13 mouse cellular contexts compared by ENCODE assay signal in the genomic region with DNA sequence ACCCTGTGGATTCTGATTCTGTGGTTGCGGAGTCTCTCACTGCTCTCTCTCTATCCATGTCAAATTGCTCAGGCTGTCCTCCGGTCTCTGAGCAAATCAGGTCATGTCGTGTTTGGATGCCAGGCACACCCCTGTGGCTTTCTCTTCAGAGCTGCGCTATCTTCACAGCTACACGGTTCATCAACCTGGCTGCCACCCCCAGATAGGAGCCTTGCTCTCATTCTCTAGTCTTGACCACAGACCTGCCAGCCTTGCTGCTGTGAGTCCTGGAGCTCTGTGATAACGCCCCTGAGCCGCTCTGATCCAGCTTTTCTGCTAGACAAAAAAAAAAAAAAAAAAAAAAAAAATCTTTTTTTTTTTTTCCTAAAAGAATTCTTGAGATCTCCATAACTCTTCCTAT.
A peak's percentile ranks its signal among the peaks of the same experiment; 100 is the strongest.
DNase-seq lines count a peak whose midpoint lies in the region; ATAC-seq and TF ChIP-seq lines count a peak whose summit lies in the region.
"Had no signal": no experiment of that assay in that cellular context is flagged by ENCODE, and none has a peak within 500 bp of the region (broad histone marks: within the 10 kb centered on the region; RNA-seq: fewer than 3 reads in every experiment).

No protein-coding gene starts in this region.

- TF ChIP-seq POLR2A in cerebellum, adult 2 months (IDR thresholded peaks at IDR 0.05; ENCODE audit: borderline replicate concordance, insufficient read depth, low read length) = no peak

- no peaks in the 10 kb centered on the region for H3K36me3 ChIP-seq in midbrain, embryonic 14.5 days (ENCODE audit: control insufficient read depth, insufficient read depth, low read length)
- H3K36me3 ChIP-seq in midbrain, embryonic 16.5 days (ENCODE audit: control insufficient read depth, insufficient read depth, low read length) = no peaks in the 10 kb centered on the region
- H3K36me3 ChIP-seq: kidney, embryonic 15.5 days had no signal

- WGBS in cerebellum, adult 2 months = 13% methylated on average over 7 of the region's 7 CpGs
- 38% methylated on average over 7 of the region's 7 CpGs for WGBS in midbrain, embryonic 14.5 days
- WGBS in midbrain, embryonic 16.5 days = 30% methylated on average over 7 of the region's 7 CpGs

- peak; percentile 46 to 67 for DNase-seq in cerebellum, adult 2 months
- DNase-seq in midbrain, embryonic 14.5 days = peak; percentile 24
- DNase-seq in liver = peak; percentile 75
- peak; percentile 11 for DNase-seq in yolk sac, embryonic 10.5 days (ENCODE audit: low spot score)
- DNase-seq in testis, postnatal 10 days (ENCODE audit: low spot score) = no peak
- no peak for DNase-seq in thymus, postnatal 4 days
- DNase-seq: lung, embryonic 14.5 days had no signal

- no peak for TF ChIP-seq CTCF in cerebellum, adult 2 months (IDR thresholded peaks at IDR 0.05; ENCODE audit: borderline replicate concordance, insufficient read depth, low read depth, low read length)

- H3K27me3 ChIP-seq in cerebellum, adult 2 months (ENCODE audit: control insufficient read depth, insufficient read depth, low read length) = no peaks in the 10 kb centered on the region
- no peaks in the 10 kb centered on the region for H3K27me3 ChIP-seq in midbrain, embryonic 14.5 days (ENCODE audit: control insufficient read depth, insufficient read depth, low read length)
- no peaks in the 10 kb centered on the region for H3K27me3 ChIP-seq in midbrain, embryonic 16.5 days (ENCODE audit: control insufficient read depth, insufficient read depth, low read depth, low read length)
- H3K27me3 ChIP-seq: kidney, embryonic 15.5 days had no signal

- no peak overlapping the region for H3K27ac ChIP-seq in cerebellum, adult 2 months (ENCODE audit: insufficient read depth, low read length)
- H3K27ac ChIP-seq in midbrain, embryonic 14.5 days (replicated peaks; ENCODE audit: low read depth, low read length) = no peak overlapping the region
- H3K27ac ChIP-seq in midbrain, embryonic 16.5 days (ENCODE audit: low read length) = no peak overlapping the region
- H3K27ac ChIP-seq: hindbrain, embryonic 14.5 days; kidney, embryonic 15.5 days; layer of hippocampus, adult 2 months had no signal

- H3K4me1 ChIP-seq in cerebellum, adult 2 months (ENCODE audit: control insufficient read depth, insufficient read depth, low read length) = peaks cover 4% of the 10 kb centered on the region
- H3K4me1 ChIP-seq in midbrain, embryonic 14.5 days (ENCODE audit: control insufficient read depth, insufficient read depth, low read length) = peaks cover 3% of the 10 kb centered on the region; the same call in 1 of the 2 replicates
- H3K4me1 ChIP-seq in midbrain, embryonic 16.5 days (ENCODE audit: control insufficient read depth, insufficient read depth, low read length) = no peaks in the 10 kb centered on the region
- H3K4me1 ChIP-seq: kidney, embryonic 15.5 days had no signal

- H3K9ac ChIP-seq in midbrain, embryonic 14.5 days (replicated peaks; ENCODE audit: low read length) = no peak overlapping the region
- no peak overlapping the region for H3K9ac ChIP-seq in midbrain, embryonic 16.5 days (ENCODE audit: low read depth, low read length)
- H3K9ac ChIP-seq: hindbrain, embryonic 14.5 days; kidney, embryonic 15.5 days; lung, embryonic 14.5 days had no signal

- no peak; the same call in 1 of the 2 replicates for ATAC-seq in cerebellum, adult (ENCODE audit: insufficient number of reproducible peaks, low FRiP score, low TSS enrichment)
- no peak for ATAC-seq in midbrain, embryonic 14.5 days (ENCODE audit: low FRiP score, low TSS enrichment)
- no peak for ATAC-seq in midbrain, embryonic 16.5 days
- ATAC-seq: activated CD4-positive, CD25-positive, alpha-beta regulatory T cell, adult 4 months had no signal

- H3K4me2 ChIP-seq in midbrain, embryonic 14.5 days (ENCODE audit: low read length) = no peak overlapping the region
- no peak overlapping the region for H3K4me2 ChIP-seq in midbrain, embryonic 16.5 days (ENCODE audit: low read length)
- H3K4me2 ChIP-seq: hindbrain, embryonic 14.5 days; kidney, embryonic 15.5 days; lung, embryonic 14.5 days had no signal

- H3K9me3 ChIP-seq in midbrain, embryonic 14.5 days (ENCODE audit: control insufficient read depth, low read length) = no peaks in the 10 kb centered on the region
- no peaks in the 10 kb centered on the region for H3K9me3 ChIP-seq in midbrain, embryonic 16.5 days (replicated peaks; ENCODE audit: control insufficient read depth, low read length, poor library complexity, severe bottlenecking)
- H3K9me3 ChIP-seq: kidney, embryonic 15.5 days had no signal

- H3K4me3 ChIP-seq in cerebellum, adult 2 months (replicated peaks; ENCODE audit: insufficient read depth, low read depth, low read length) = no peak overlapping the region
- no peak overlapping the region for H3K4me3 ChIP-seq in midbrain, embryonic 14.5 days (replicated peaks; ENCODE audit: low read depth, low read length)
- no peak overlapping the region for H3K4me3 ChIP-seq in midbrain, embryonic 16.5 days (ENCODE audit: low read depth, low read length)
- H3K4me3 ChIP-seq: kidney, embryonic 15.5 days; layer of hippocampus, adult 2 months had no signal

Comparison
In these comparisons a context has a peak if more than half of its experiments do, and no peak if none do; other contexts are left out.
1. DNase-seq: peak in cerebellum, adult 2 months (2 of 2), midbrain, embryonic 14.5 days (single experiment), liver (single experiment) and yolk sac, embryonic 10.5 days (single experiment); none in testis, postnatal 10 days (single experiment) and thymus, postnatal 4 days (single experiment).